Mouse (Mus musculus): ENCODE results near the gene Tbck.

- TF ChIP-seq POLR2A (IDR thresholded peaks at IDR 0.05; ENCODE audit: insufficient read depth, low read depth, low read length), result no peak
- TF ChIP-seq CTCF (IDR thresholded peaks at IDR 0.05; ENCODE audit: insufficient read depth, low read depth, low read length), result no peak
Observed at GRCm38 (mm10) chr3:132814791-132815496, 131.0 kb downstream of the Tbck start.

Measured in olfactory bulb, adult 2 months (tissue).